Mouse (Mus musculus) liver, postnatal 0 days (tissue): ENCODE measurements around the gene Map2k7. TPM values are rescaled to one million over a fixed set of nuclear protein-coding genes. Genes with fewer than 3 reads are reported as not detected.

Experiments
- ATAC-seq: fragments of 200-750 bp; cut with Nextera tagmentation; 2 replicates; pipeline ENCODE4 v1.8.0; 2017; ENCODE audit warnings: mild to moderate bottlenecking, moderate library complexity
- DNase-seq: peaks from one replicate; pipeline ENCODE4 v3.0.0-alpha.2; 2016
- H3K27ac ChIP-seq: fragments of 300-500 bp; sonication (generic); 2 replicates; pipeline ENCODE4 v1.5.1; 2014; ENCODE audit warnings: antibody characterized with exemption, moderate library complexity, mild to moderate bottlenecking, low read depth
- H3K27me3 ChIP-seq: fragments of 300-500 bp; sonication (generic); 2 replicates; pipeline ENCODE4 v1.6.1; 2014; ENCODE audit warnings: low read length, control low read depth, mixed read lengths; ENCODE audit not compliant: insufficient read depth
- H3K36me3 ChIP-seq: fragments of 300-500 bp; sonication (generic); replicated peaks from 2 replicates; pipeline ENCODE4 v1.6.1; 2014; ENCODE audit warnings: mild to moderate bottlenecking, control low read depth, low read length, moderate library complexity, mixed read lengths; ENCODE audit not compliant: insufficient read depth
- H3K4me1 ChIP-seq: fragments of 300-500 bp; sonication (generic); 2 replicates; pipeline ENCODE4 v1.6.1; 2014; ENCODE audit warnings: antibody characterized with exemption, mild to moderate bottlenecking, control low read depth; ENCODE audit not compliant: insufficient read depth
- H3K4me2 ChIP-seq: fragments of 300-500 bp; sonication (generic); 2 replicates; pipeline ENCODE4 v1.6.1; 2014; ENCODE audit warnings: low read depth, mild to moderate bottlenecking, low read length, moderate library complexity, mixed read lengths
- H3K4me3 ChIP-seq: fragments of 300-500 bp; sonication (generic); 2 replicates; pipeline ENCODE4 v1.5.1; 2014; ENCODE audit warnings: low read depth, low read length
- H3K9ac ChIP-seq: fragments of 300-500 bp; sonication (generic); replicated peaks from 2 replicates; pipeline ENCODE4 v1.6.1; 2014; ENCODE audit warnings: mild to moderate bottlenecking, moderate library complexity
- H3K9me3 ChIP-seq: fragments of 300-500 bp; sonication (generic); 2 replicates; pipeline ENCODE4 v1.6.1; 2016; ENCODE audit warnings: mild to moderate bottlenecking, control low read depth, low read length, mixed read lengths
- CTCF ChIP-seq: sonication (generic); IDR thresholded peaks from 2 replicates; pipeline ENCODE4 v1.5.1; 2016; ENCODE audit warnings: antibody characterized with exemption, low read depth
- EP300 ChIP-seq: IDR thresholded peaks from 2 replicates; pipeline ENCODE4 v1.6.1; 2016; ENCODE audit warnings: antibody characterized with exemption, low read depth, mild to moderate bottlenecking
- WGBS: fragments of 180-500 bp; shearing (Covaris S2); extraction: QIAGEN DNeasy Blood & Tissue Kit; methylation state at CpG from one replicate; pipeline ENCODE4 v1.1.7; 2014; ENCODE audit not compliant: insufficient replicate concordance; 5-methylcytosine and 5-hydroxymethylcytosine counted together
- polyA plus RNA-seq: library from polyadenylated mRNA; unstranded; fragments of >200 nt; fragmentation: Nextera tagmentation; extraction: Ambion mirVana; gene quantifications from 2 replicates; pipeline ENCODE4 v1.2.1, GENCODE M21; 2015

Gene Map2k7
- polyA plus RNA-seq, 1 experiment from 2014 or later: 10.5 TPM

- H3K36me3 ChIP-seq: no peaks in the 10 kb centered on the region
- no peaks in the 10 kb centered on the region for H3K4me1 ChIP-seq
- WGBS: 35% methylated on average over 38 of the region's 38 CpGs
- ATAC-seq (no peak), DNase-seq (no peak)
- no peak overlapping the region for H3K4me3 ChIP-seq
- no peaks in the 10 kb centered on the region for H3K9me3 ChIP-seq
- peaks cover 19% of the 10 kb centered on the region for H3K27me3 ChIP-seq
- no peak overlapping the region for H3K27ac ChIP-seq
- H3K4me2 ChIP-seq: no peak overlapping the region
- no peak overlapping the region for H3K9ac ChIP-seq
- no peak for TF ChIP-seq CTCF
- no peak for TF ChIP-seq EP300
Observed at GRCm38 (mm10) chr8:4205246-4206123, 33.1 kb upstream of the Map2k7 start.

- no peaks in the 10 kb centered on the region for H3K4me1 ChIP-seq
- DNase-seq: no peak
- H3K27me3 ChIP-seq: peaks cover 19% of the 10 kb centered on the region
- H3K9ac ChIP-seq: no peak overlapping the region
- 32% methylated on average over 43 of the region's 44 CpGs for WGBS
- H3K4me3 ChIP-seq: no peak overlapping the region
- TF ChIP-seq EP300 (no peak), CTCF (no peak)
- no peak for ATAC-seq
- no peak overlapping the region for H3K27ac ChIP-seq
- no peaks in the 10 kb centered on the region for H3K9me3 ChIP-seq
- no peak overlapping the region for H3K4me2 ChIP-seq
- H3K36me3 ChIP-seq: no peaks in the 10 kb centered on the region
Observed at GRCm38 (mm10) chr8:4206182-4207015, 32.1 kb upstream of the Map2k7 start.

GRCm38 (mm10) chr8:4207016-4207350 is 31.6 kb upstream of the Map2k7 start:
- H3K27ac ChIP-seq: no peak overlapping the region
- H3K4me2 ChIP-seq: no peak overlapping the region
- WGBS: 68% methylated on average over 2 of the region's 2 CpGs
- H3K4me1 ChIP-seq: no peaks in the 10 kb centered on the region
- no peaks in the 10 kb centered on the region for H3K9me3 ChIP-seq
- H3K36me3 ChIP-seq: no peaks in the 10 kb centered on the region
- ATAC-seq: no peak
- H3K4me3 ChIP-seq: no peak overlapping the region
- no peak for TF ChIP-seq EP300
- no peak for TF ChIP-seq CTCF
- H3K27me3 ChIP-seq: peaks cover 19% of the 10 kb centered on the region
- H3K9ac ChIP-seq: no peak overlapping the region
- DNase-seq: no peak

- Histone ChIP-seq H3K36me3 (no peaks in the 10 kb centered on the region), H3K4me2 (no peak overlapping the region), H3K4me1 (peaks cover 18% of the 10 kb centered on the region), H3K4me3 (no peak overlapping the region), H3K9ac (no peak overlapping the region), H3K27ac (no peak overlapping the region), H3K27me3 (peaks cover 34% of the 10 kb centered on the region), H3K9me3 (no peaks in the 10 kb centered on the region)
- TF ChIP-seq CTCF (0 out of 2 replicates have a peak, but pooled peaks have one; percentile 17), EP300 (no peak)
- DNase-seq (no peak), ATAC-seq (no peak)
- WGBS: 70% methylated on average over 6 of the region's 6 CpGs
Observed at GRCm38 (mm10) chr8:4211097-4211496, 27.4 kb upstream of the Map2k7 start.

GRCm38 (mm10) chr8:4212809-4213209 is 25.7 kb upstream of the Map2k7 start:
- H3K27ac ChIP-seq: no peak overlapping the region
- ATAC-seq: peak; percentile 28
- under 1% methylated on average over 25 of the region's 25 CpGs for WGBS
- DNase-seq: peak; percentile 40
- peak overlapping the region; percentile 45 for H3K4me3 ChIP-seq
- H3K27me3 ChIP-seq: peaks cover 41% of the 10 kb centered on the region
- H3K36me3 ChIP-seq: no peaks in the 10 kb centered on the region
- no peak for TF ChIP-seq CTCF
- TF ChIP-seq EP300: no peak
- H3K4me2 ChIP-seq: peak overlapping the region; percentile 71
- H3K9me3 ChIP-seq: no peaks in the 10 kb centered on the region
- H3K9ac ChIP-seq: peak overlapping the region; percentile 57; the same call in 1 of the 2 replicates
- H3K4me1 ChIP-seq: peaks cover 28% of the 10 kb centered on the region
